Mouse (Mus musculus) lung, postnatal 0 days (tissue): ENCODE measurements around the gene Smim17. TPM values are rescaled to one million over a fixed set of nuclear protein-coding genes. Genes with fewer than 3 reads are reported as not detected.

Source experiments
- ATAC-seq: fragments of 200-750 bp; cut with Nextera tagmentation; 2 replicates; pipeline ENCODE4 v1.8.0; 2017; ENCODE audit warnings: moderate library complexity
- DNase-seq: peaks from one replicate; pipeline ENCODE4 v3.0.0-alpha.2; 2016; ENCODE audit warnings: low spot score
- H3K27ac ChIP-seq: fragments of 300-500 bp; sonication (generic); 2 replicates; pipeline ENCODE4 v1.5.1; 2014; ENCODE audit warnings: antibody characterized with exemption, mild to moderate bottlenecking, low read length, mixed read lengths
- H3K27me3 ChIP-seq: fragments of 300-500 bp; sonication (generic); replicated peaks from 2 replicates; pipeline ENCODE4 v1.6.1; 2014; ENCODE audit warnings: low read length, mixed read lengths; ENCODE audit not compliant: insufficient read depth
- H3K36me3 ChIP-seq: fragments of 300-500 bp; sonication (generic); 2 replicates; pipeline ENCODE4 v1.6.1; 2014; ENCODE audit warnings: low read length, mixed read lengths; ENCODE audit not compliant: insufficient read depth
- H3K4me1 ChIP-seq: fragments of 300-500 bp; sonication (generic); 2 replicates; pipeline ENCODE4 v1.6.1; 2014; ENCODE audit warnings: antibody characterized with exemption, low read depth, low read length, mixed read lengths; ENCODE audit not compliant: insufficient read depth
- H3K4me2 ChIP-seq: fragments of 300-500 bp; sonication (generic); replicated peaks from 2 replicates; pipeline ENCODE4 v1.6.1; 2014; ENCODE audit warnings: low read depth, mild to moderate bottlenecking, low read length, moderate library complexity, mixed read lengths
- H3K4me3 ChIP-seq: fragments of 300-500 bp; sonication (generic); 2 replicates; pipeline ENCODE4 v1.5.1; 2014; ENCODE audit warnings: low read depth, low read length
- H3K9ac ChIP-seq: fragments of 300-500 bp; sonication (generic); replicated peaks from 2 replicates; pipeline ENCODE4 v1.6.1; 2014; ENCODE audit warnings: low read depth, mild to moderate bottlenecking
- H3K9me3 ChIP-seq: fragments of 300-500 bp; sonication (generic); 2 replicates; pipeline ENCODE4 v1.6.1; 2016; ENCODE audit warnings: low read length, mixed read lengths
- CTCF ChIP-seq: IDR thresholded peaks from 2 replicates; pipeline ENCODE4 v1.5.1; 2016; ENCODE audit warnings: antibody characterized with exemption, mild to moderate bottlenecking
- EP300 ChIP-seq: IDR thresholded peaks from 2 replicates; pipeline ENCODE4 v1.6.1; 2016; ENCODE audit warnings: antibody characterized with exemption, mild to moderate bottlenecking, control low read depth
- WGBS: fragments of 180-500 bp; shearing (Covaris S2); extraction: QIAGEN DNeasy Blood & Tissue Kit; methylation state at CpG from one replicate; pipeline ENCODE4 v1.1.7; 2014; 5-methylcytosine and 5-hydroxymethylcytosine counted together
- polyA plus RNA-seq: library from polyadenylated mRNA; unstranded; fragments of >200 nt; fragmentation: Nextera tagmentation; extraction: Ambion mirVana; gene quantifications from 2 replicates; pipeline ENCODE4 v1.2.1, GENCODE M21; 2015

Smim17 gene
- polyA plus RNA-seq, 1 experiment from 2014 or later = not detected

- no peak for DNase-seq
- H3K4me3 ChIP-seq = no peak overlapping the region
- 0 out of 2 replicates have a peak, but pooled peaks cover 8% of the 10 kb centered on the region for H3K36me3 ChIP-seq
- H3K9ac ChIP-seq = no peak overlapping the region
- H3K4me1 ChIP-seq = no peaks in the 10 kb centered on the region
- H3K27me3 ChIP-seq = no peaks in the 10 kb centered on the region
- H3K4me2 ChIP-seq = no peak overlapping the region
- no peaks in the 10 kb centered on the region for H3K9me3 ChIP-seq
- 78% methylated on average over 3 of the region's 3 CpGs for WGBS
- no peak for ATAC-seq
- H3K27ac ChIP-seq = no peak overlapping the region
- TF ChIP-seq CTCF (no peak), EP300 (no peak)
Observed at GRCm38 (mm10) chr7:6372993-6373392, 25.5 kb upstream of the Smim17 start.

- H3K36me3 ChIP-seq = no peaks in the 10 kb centered on the region
- no peak for TF ChIP-seq EP300
- no peak for TF ChIP-seq CTCF
- ATAC-seq (no peak), DNase-seq (no peak)
- no peak overlapping the region for H3K4me3 ChIP-seq
- H3K9me3 ChIP-seq = no peaks in the 10 kb centered on the region
- H3K4me1 ChIP-seq = no peaks in the 10 kb centered on the region
- H3K4me2 ChIP-seq = no peak overlapping the region
- WGBS = 80% methylated on average over 8 of the region's 8 CpGs
- no peak overlapping the region for H3K27ac ChIP-seq
- H3K27me3 ChIP-seq = no peaks in the 10 kb centered on the region
- H3K9ac ChIP-seq = no peak overlapping the region
Observed at GRCm38 (mm10) chr7:6378441-6378840, 20.1 kb upstream of the Smim17 start.

- Histone ChIP-seq H3K36me3 (no peaks in the 10 kb centered on the region), H3K27ac (no peak overlapping the region), H3K27me3 (no peaks in the 10 kb centered on the region), H3K9ac (no peak overlapping the region), H3K4me2 (no peak overlapping the region), H3K4me1 (peaks cover 4% of the 10 kb centered on the region; the same call in 1 of the 2 replicates), H3K9me3 (no peaks in the 10 kb centered on the region), H3K4me3 (no peak overlapping the region)
- DNase-seq (no peak), ATAC-seq (no peak)
- TF ChIP-seq CTCF (peak; percentile 20; the same call in 1 of the 2 replicates), EP300 (no peak)
- WGBS = 79% methylated on average over 2 of the region's 2 CpGs
Observed at GRCm38 (mm10) chr7:6381431-6381830, 17.1 kb upstream of the Smim17 start.

GRCm38 (mm10) chr7:6383044-6383455 is 15.5 kb upstream of the Smim17 start, which contains the start of gene Zfp28:
Zfp28 (plus strand) TSS chr7:6383295.
- H3K4me2 ChIP-seq = peak within 1 kb of the TSS; percentile 76

GRCm38 (mm10) chr7:6384011-6384410 is 14.5 kb upstream of the Smim17 start:
- Histone ChIP-seq H3K36me3 (no peaks in the 10 kb centered on the region), H3K27me3 (no peaks in the 10 kb centered on the region), H3K4me3 (no peak overlapping the region), H3K9me3 (no peaks in the 10 kb centered on the region), H3K4me1 (peaks cover 4% of the 10 kb centered on the region; the same call in 1 of the 2 replicates), H3K4me2 (peak overlapping the region; percentile 76), H3K9ac (no peak overlapping the region), H3K27ac (no peak overlapping the region)
- no peak for DNase-seq
- no peak for TF ChIP-seq CTCF
- no peak for TF ChIP-seq EP300
- ATAC-seq = no peak
- 58% methylated on average over 8 of the region's 8 CpGs for WGBS

More at GRCm38 (mm10) chr7:6383044-6383455, 15.5 kb upstream of the Smim17 start, which contains the start of gene Zfp28:
- Histone ChIP-seq H3K9ac (peak within 1 kb of the TSS; percentile 39; the same call in 1 of the 2 replicates), H3K4me3 (peak within 1 kb of the TSS; percentile 52), H3K27ac (peak within 1 kb of the TSS; percentile 21; the same call in 1 of the 2 replicates), H3K9me3 (no peaks in the 10 kb centered on the region), H3K36me3 (no peaks in the 10 kb centered on the region), H3K4me1 (peaks cover 4% of the 10 kb centered on the region; the same call in 1 of the 2 replicates), H3K27me3 (no peaks in the 10 kb centered on the region)
- ATAC-seq (peak; percentile 98), DNase-seq (peak; percentile 97)
- 0% methylated on average over 27 of the region's 28 CpGs for WGBS
- TF ChIP-seq EP300 = no peak
- peak; percentile 68 for TF ChIP-seq CTCF

GRCm38 (mm10) chr7:6386995-6387394 is 11.5 kb upstream of the Smim17 start:
- WGBS = 71% methylated on average over 7 of the region's 8 CpGs
- Histone ChIP-seq H3K36me3 (0 out of 2 replicates have a peak, but pooled peaks cover 5% of the 10 kb centered on the region), H3K27me3 (no peaks in the 10 kb centered on the region), H3K9me3 (no peaks in the 10 kb centered on the region), H3K4me1 (peaks cover 4% of the 10 kb centered on the region; the same call in 1 of the 2 replicates), H3K4me2 (no peak overlapping the region), H3K4me3 (no peak overlapping the region), H3K9ac (no peak overlapping the region), H3K27ac (no peak overlapping the region)
- no peak for DNase-seq
- TF ChIP-seq EP300 (no peak), CTCF (no peak)
- ATAC-seq = no peak
